In genomic region chr5:90661436-90661835, GRCm38 (mm10) we compare ENCODE assay signal across 8 mouse cellular contexts. TPM values are rescaled to one million over a fixed set of nuclear protein-coding genes. Genes with fewer than 3 reads are reported as not detected.
DNase-seq lines count a peak whose midpoint lies in the region; ATAC-seq and TF ChIP-seq lines count a peak whose summit lies in the region.

No protein-coding gene starts in this region.

- no peaks in the 10 kb centered on the region for H3K36me3 ChIP-seq in forebrain, embryonic 14.5 days (ENCODE audit: control insufficient read depth, insufficient read depth, low read length)
- H3K36me3 ChIP-seq in intestine, embryonic 16.5 days (ENCODE audit: control insufficient read depth, insufficient read depth, low read length): no peaks in the 10 kb centered on the region
- no peaks in the 10 kb centered on the region for H3K36me3 ChIP-seq in liver, embryonic 14.5 days (replicated peaks; ENCODE audit: control insufficient read depth, insufficient read depth, low read depth)
- no peaks in the 10 kb centered on the region for H3K36me3 ChIP-seq in neural tube, embryonic 11.5 days (ENCODE audit: control insufficient read depth, insufficient read depth, low read length)

- no peak for TF ChIP-seq EP300 in liver, embryonic 14.5 days (IDR thresholded peaks at IDR 0.05; ENCODE audit: low read depth)

- H3K27me3 ChIP-seq in forebrain, embryonic 14.5 days (replicated peaks; ENCODE audit: control insufficient read depth, insufficient read depth, low read length): no peaks in the 10 kb centered on the region
- H3K27me3 ChIP-seq in intestine, embryonic 16.5 days (replicated peaks; ENCODE audit: control insufficient read depth, insufficient read depth, low read length): no peaks in the 10 kb centered on the region
- no peaks in the 10 kb centered on the region for H3K27me3 ChIP-seq in liver, embryonic 14.5 days (ENCODE audit: control insufficient read depth, insufficient read depth, low read length)
- no peaks in the 10 kb centered on the region for H3K27me3 ChIP-seq in neural tube, embryonic 11.5 days (ENCODE audit: control insufficient read depth, insufficient read depth, low read length)

- TF ChIP-seq POLR2A in brain, embryonic 14.5 days (IDR thresholded peaks at IDR 0.05; ENCODE audit: borderline replicate concordance, extremely low read depth, insufficient read depth, insufficient read length, poor library complexity, severe bottlenecking): no peak

- no peak overlapping the region for H3K4me2 ChIP-seq in forebrain, embryonic 14.5 days (ENCODE audit: low read length)
- H3K4me2 ChIP-seq in intestine, embryonic 16.5 days (ENCODE audit: low read depth, low read length): no peak overlapping the region
- H3K4me2 ChIP-seq in liver, embryonic 14.5 days (ENCODE audit: low read depth): no peak overlapping the region
- no peak overlapping the region for H3K4me2 ChIP-seq in neural tube, embryonic 11.5 days (ENCODE audit: low read depth)

- no peaks in the 10 kb centered on the region for H3K4me1 ChIP-seq in forebrain, embryonic 14.5 days (ENCODE audit: control insufficient read depth, insufficient read depth, low read length)
- H3K4me1 ChIP-seq in intestine, embryonic 16.5 days (ENCODE audit: control insufficient read depth, insufficient read depth, low read length): no peaks in the 10 kb centered on the region
- H3K4me1 ChIP-seq in liver, embryonic 14.5 days (replicated peaks; ENCODE audit: control insufficient read depth in 2 of 2, insufficient read depth in 2 of 2, low read length in 1 of 2): no peaks in the 10 kb centered on the region
- H3K4me1 ChIP-seq in neural tube, embryonic 11.5 days (ENCODE audit: control insufficient read depth, insufficient read depth, low read length): no peaks in the 10 kb centered on the region

- H3K27ac ChIP-seq in forebrain, embryonic 14.5 days (ENCODE audit: low read depth, low read length): no peak overlapping the region
- H3K27ac ChIP-seq in intestine, embryonic 16.5 days (ENCODE audit: low read length): no peak overlapping the region
- no peak overlapping the region for H3K27ac ChIP-seq in liver, embryonic 14.5 days
- H3K27ac ChIP-seq in neural tube, embryonic 11.5 days (ENCODE audit: low read depth, low read length): no peak overlapping the region

- 23% methylated on average over 9 of the region's 9 CpGs for WGBS in forebrain, embryonic 14.5 days
- 17% methylated on average over 9 of the region's 9 CpGs for WGBS in intestine, embryonic 16.5 days
- whole genome bisulfite sequencing in liver, embryonic 14.5 days (ENCODE audit: insufficient replicate concordance): 9% methylated on average over 9 of the region's 9 CpGs
- WGBS in neural tube, embryonic 11.5 days: 29% methylated on average over 9 of the region's 9 CpGs

- H3K9me3 ChIP-seq in forebrain, embryonic 14.5 days (replicated peaks; ENCODE audit: control insufficient read depth, low read length): no peaks in the 10 kb centered on the region
- no peaks in the 10 kb centered on the region for H3K9me3 ChIP-seq in intestine, embryonic 16.5 days (ENCODE audit: control insufficient read depth, low read length)
- H3K9me3 ChIP-seq in liver, embryonic 14.5 days (ENCODE audit: control insufficient read depth, low read length): no peaks in the 10 kb centered on the region
- no peaks in the 10 kb centered on the region for H3K9me3 ChIP-seq in neural tube, embryonic 11.5 days (ENCODE audit: control insufficient read depth, low read length)

- no peak for DNase-seq in cerebellum, adult 9-11 months
- peak; percentile 87 for DNase-seq in 416B (ENCODE audit: low read depth)
- peak; percentile 67 for DNase-seq in brain, embryonic 14.5 days (ENCODE audit: low read depth)
- peak; percentile 72 for DNase-seq in forebrain, embryonic 14.5 days (ENCODE audit: low spot score)
- DNase-seq in liver, embryonic 14.5 days (ENCODE audit: low read depth in 3 of 3, low spot score in 3 of 3): peak in 2 of 3 experiments; percentile 3 to 27
- peak; percentile 29 for DNase-seq in neural tube, embryonic 11.5 days (ENCODE audit: low spot score)

- no peak overlapping the region for H3K4me3 ChIP-seq in forebrain, embryonic 14.5 days (ENCODE audit: low read depth, low read length)
- no peak overlapping the region for H3K4me3 ChIP-seq in intestine, embryonic 16.5 days (ENCODE audit: low read length)
- H3K4me3 ChIP-seq in liver, embryonic 14.5 days (ENCODE audit: insufficient read depth in 1 of 2, low read depth in 2 of 2, low read length in 2 of 2): no peak overlapping the region
- H3K4me3 ChIP-seq in neural tube, embryonic 11.5 days (ENCODE audit: low read depth, low read length): no peak overlapping the region

- H3K9ac ChIP-seq in forebrain, embryonic 14.5 days (ENCODE audit: low read length): no peak overlapping the region
- H3K9ac ChIP-seq in intestine, embryonic 16.5 days (ENCODE audit: low read depth, low read length): no peak overlapping the region
- no peak overlapping the region for H3K9ac ChIP-seq in liver, embryonic 14.5 days (replicated peaks)
- no peak overlapping the region for H3K9ac ChIP-seq in neural tube, embryonic 11.5 days (ENCODE audit: low read length)

- peak; percentile 43; the same call in 1 of the 2 replicates for ATAC-seq in cerebellum, adult (ENCODE audit: insufficient number of reproducible peaks, low FRiP score, low TSS enrichment)
- peak; percentile 70 for ATAC-seq in forebrain, embryonic 14.5 days
- peak; percentile 60 for ATAC-seq in intestine, embryonic 16.5 days
- no peak for ATAC-seq in liver, embryonic 14.5 days (ENCODE audit: insufficient read depth)
- ATAC-seq in neural tube, embryonic 11.5 days (ENCODE audit: insufficient read depth, low FRiP score, low TSS enrichment): peak; percentile 64

- peak; percentile 63; the same call in 1 of the 2 replicates for TF ChIP-seq CTCF in brain, embryonic 14.5 days (IDR thresholded peaks at IDR 0.05; ENCODE audit: borderline replicate concordance, extremely low read depth, insufficient read depth, insufficient read length)
- TF ChIP-seq CTCF in liver, embryonic 14.5 days (IDR thresholded peaks at IDR 0.05; ENCODE audit: low read depth): peak; percentile 74

RNA-seq across cellular contexts. Expression of gene Rassf6, which starts 21.0 kb away (rescaled TPM):
- polyA plus RNA-seq in brain, embryonic 14.5 days (2012; rRNA removed): 0.79 and 1.1 TPM in 2 replicates
- 0.74 and 1.1 TPM in 2 replicates for polyA plus RNA-seq in forebrain, embryonic 14.5 days (2014; fragmentation: Nextera tagmentation; extraction: Ambion mirVana)
- 37.9 and 43.5 TPM in 2 replicates for polyA plus RNA-seq in intestine, embryonic 16.5 days (2015; fragmentation: Nextera tagmentation; extraction: Ambion mirVana)
- 1.4 and 2.4 TPM in 2 replicates for polyA plus RNA-seq in liver, embryonic 14.5 days (2012; rRNA removed)
- 3.6 and 3.7 TPM in 2 replicates for polyA plus RNA-seq in liver, embryonic 14.5 days (2014; fragmentation: Nextera tagmentation; extraction: Ambion mirVana)
- polyA plus RNA-seq in neural tube, embryonic 11.5 days (2014; fragmentation: Nextera tagmentation; extraction: Ambion mirVana): 0.50 and 0.57 TPM in 2 replicates
